ENCODE assay signal across 21 mouse cellular contexts in genomic region chr3:78477689-78478088, GRCm38 (mm10).
DNase-seq lines count a peak whose midpoint lies in the region; ATAC-seq and TF ChIP-seq lines count a peak whose summit lies in the region.
"Had no signal": no experiment of that assay in that cellular context is flagged by ENCODE, and none has a peak within 500 bp of the region (broad histone marks: within the 10 kb centered on the region; RNA-seq: fewer than 3 reads in every experiment).

No protein-coding gene starts in this region.

- H3K9ac ChIP-seq in hindbrain, embryonic 11.5 days (ENCODE audit: low read depth, low read length) = no peak overlapping the region
- no peak overlapping the region for H3K9ac ChIP-seq in hindbrain, postnatal 0 days (replicated peaks; ENCODE audit: low read length)
- H3K9ac ChIP-seq in midbrain, embryonic 12.5 days (replicated peaks) = no peak overlapping the region
- no peak overlapping the region for H3K9ac ChIP-seq in midbrain, embryonic 13.5 days (replicated peaks)
- H3K9ac ChIP-seq: heart, embryonic 15.5 days; intestine, embryonic 15.5 days; limb, embryonic 15.5 days; liver, embryonic 15.5 days had no signal

- 60% methylated on average over 2 of the region's 2 CpGs for WGBS in hindbrain, embryonic 11.5 days
- WGBS in hindbrain, postnatal 0 days = 42% methylated on average over 2 of the region's 2 CpGs
- 51% methylated on average over 2 of the region's 2 CpGs for WGBS in midbrain, embryonic 12.5 days
- 53% methylated on average over 2 of the region's 2 CpGs for WGBS in midbrain, embryonic 13.5 days

- no peak overlapping the region for H3K4me2 ChIP-seq in hindbrain, embryonic 11.5 days (replicated peaks; ENCODE audit: low read depth, low read length)
- H3K4me2 ChIP-seq in hindbrain, postnatal 0 days (ENCODE audit: low read depth, low read length) = no peak overlapping the region
- H3K4me2 ChIP-seq in midbrain, embryonic 12.5 days (replicated peaks) = no peak overlapping the region
- no peak overlapping the region for H3K4me2 ChIP-seq in midbrain, embryonic 13.5 days (replicated peaks)
- H3K4me2 ChIP-seq: heart, embryonic 15.5 days; intestine, embryonic 15.5 days; limb, embryonic 15.5 days; liver, embryonic 15.5 days had no signal

- H3K36me3 ChIP-seq in hindbrain, embryonic 11.5 days (ENCODE audit: control insufficient read depth, insufficient read depth, low read length) = no peaks in the 10 kb centered on the region
- no peaks in the 10 kb centered on the region for H3K36me3 ChIP-seq in hindbrain, postnatal 0 days (ENCODE audit: insufficient read depth, low read length)
- no peaks in the 10 kb centered on the region for H3K36me3 ChIP-seq in midbrain, embryonic 12.5 days
- H3K36me3 ChIP-seq in midbrain, embryonic 13.5 days = no peaks in the 10 kb centered on the region
- H3K36me3 ChIP-seq: heart, embryonic 15.5 days; intestine, embryonic 15.5 days; limb, embryonic 15.5 days; liver, embryonic 15.5 days had no signal

- H3K9me3 ChIP-seq in hindbrain, embryonic 11.5 days (ENCODE audit: control insufficient read depth, low read length) = no peaks in the 10 kb centered on the region
- H3K9me3 ChIP-seq in hindbrain, postnatal 0 days (ENCODE audit: low read length) = no peaks in the 10 kb centered on the region
- H3K9me3 ChIP-seq in midbrain, embryonic 12.5 days = no peaks in the 10 kb centered on the region
- no peaks in the 10 kb centered on the region for H3K9me3 ChIP-seq in midbrain, embryonic 13.5 days
- H3K9me3 ChIP-seq: heart, embryonic 15.5 days; intestine, embryonic 15.5 days; limb, embryonic 15.5 days; liver, embryonic 15.5 days had no signal

- H3K4me1 ChIP-seq in hindbrain, embryonic 11.5 days (replicated peaks; ENCODE audit: control insufficient read depth, insufficient read depth, low read length) = no peaks in the 10 kb centered on the region
- no peaks in the 10 kb centered on the region for H3K4me1 ChIP-seq in hindbrain, postnatal 0 days (ENCODE audit: insufficient read depth, low read length)
- H3K4me1 ChIP-seq in midbrain, embryonic 12.5 days = no peaks in the 10 kb centered on the region
- no peaks in the 10 kb centered on the region for H3K4me1 ChIP-seq in midbrain, embryonic 13.5 days (replicated peaks)
- H3K4me1 ChIP-seq: heart, embryonic 15.5 days; intestine, embryonic 15.5 days; limb, embryonic 15.5 days; liver, embryonic 15.5 days had no signal

- no peak overlapping the region for H3K4me3 ChIP-seq in hindbrain, embryonic 11.5 days (ENCODE audit: low read depth, low read length)
- no peak overlapping the region for H3K4me3 ChIP-seq in hindbrain, postnatal 0 days (ENCODE audit: low read length)
- no peak overlapping the region for H3K4me3 ChIP-seq in midbrain, embryonic 12.5 days
- no peak overlapping the region for H3K4me3 ChIP-seq in midbrain, embryonic 13.5 days (replicated peaks)
- H3K4me3 ChIP-seq: heart, adult 2 months; heart, embryonic 15.5 days; intestine, embryonic 15.5 days; limb, embryonic 15.5 days; liver, embryonic 15.5 days had no signal

- H3K27ac ChIP-seq in hindbrain, embryonic 11.5 days (ENCODE audit: low read depth, low read length) = no peak overlapping the region
- no peak overlapping the region for H3K27ac ChIP-seq in hindbrain, postnatal 0 days
- no peak overlapping the region for H3K27ac ChIP-seq in midbrain, embryonic 12.5 days (replicated peaks)
- H3K27ac ChIP-seq in midbrain, embryonic 13.5 days = no peak overlapping the region
- H3K27ac ChIP-seq: heart, adult 2 months; heart, embryonic 15.5 days; intestine, embryonic 15.5 days; limb, embryonic 15.5 days; liver, embryonic 15.5 days had no signal

- no peaks in the 10 kb centered on the region for H3K27me3 ChIP-seq in hindbrain, embryonic 11.5 days (ENCODE audit: control insufficient read depth, insufficient read depth, low read length)
- H3K27me3 ChIP-seq in hindbrain, postnatal 0 days (ENCODE audit: insufficient read depth, low read length) = no peaks in the 10 kb centered on the region
- H3K27me3 ChIP-seq in midbrain, embryonic 12.5 days = no peaks in the 10 kb centered on the region
- no peaks in the 10 kb centered on the region for H3K27me3 ChIP-seq in midbrain, embryonic 13.5 days
- H3K27me3 ChIP-seq: heart, embryonic 15.5 days; intestine, embryonic 15.5 days; limb, embryonic 15.5 days; liver, embryonic 15.5 days had no signal

- peak; percentile 3 for DNase-seq in adrenal gland, postnatal 10 days
- DNase-seq in adrenal gland, adult 2 months = no peak
- DNase-seq in hindbrain, embryonic 11.5 days (ENCODE audit: low spot score) = peak; percentile 4
- DNase-seq in hindbrain, postnatal 0 days (ENCODE audit: low spot score) = no peak
- DNase-seq in mesoderm, embryonic 11.5 days (ENCODE audit: low read depth, low spot score) = peak; percentile 2
- no peak for DNase-seq in gastrocnemius, adult 18-20 months (ENCODE audit: low spot score)
- DNase-seq: adrenal gland, postnatal 36 days; cerebellum, adult 2 months; cerebellum, postnatal 36 days; gastrocnemius, postnatal 25 days; heart, adult 2 months; kidney, adult 9 months; kidney, postnatal 25 days; thymus, postnatal 14 days had no signal

- TF ChIP-seq CTCF in hindbrain, postnatal 0 days (IDR thresholded peaks at IDR 0.05; ENCODE audit: low read depth) = no peak

- peak; percentile 73; the same call in 1 of the 2 replicates for ATAC-seq in hindbrain, embryonic 11.5 days (ENCODE audit: low FRiP score)
- ATAC-seq in hindbrain, postnatal 0 days = no peak
- ATAC-seq in midbrain, embryonic 12.5 days (ENCODE audit: low FRiP score, low read depth) = peak; percentile 81
- no peak for ATAC-seq in midbrain, embryonic 13.5 days
- ATAC-seq: intestine, embryonic 15.5 days; Patski had no signal

Comparison
In these comparisons a context has a peak if more than half of its experiments do, and no peak if none do; other contexts are left out.
1. DNase-seq: peak in adrenal gland, postnatal 10 days (single experiment), hindbrain, embryonic 11.5 days (single experiment) and mesoderm, embryonic 11.5 days (single experiment); none in adrenal gland, adult 2 months (single experiment), hindbrain, postnatal 0 days (single experiment) and gastrocnemius, adult 18-20 months (single experiment).
2. ATAC-seq: peak in hindbrain, embryonic 11.5 days (single experiment) and midbrain, embryonic 12.5 days (single experiment); none in hindbrain, postnatal 0 days (single experiment) and midbrain, embryonic 13.5 days (single experiment).